Mouse (Mus musculus) lung, adult 2 months (tissue): ENCODE data around the gene Dnaaf3. TPM values are rescaled to one million over a fixed set of nuclear protein-coding genes. Genes with fewer than 3 reads are reported as not detected.
"Not testable (repeated sequence)": the region's sequence is repeated elsewhere in the genome, so short reads cannot be mapped to it uniquely, and the experiment has no call there.

Experiments
- DNase-seq: peaks from one replicate; pipeline ENCODE4 v3.0.0; 2022
- H3K4me1 ChIP-seq: fragments of 200-500 bp; 2 replicates; pipeline ENCODE4 v1.6.1; 2011; ENCODE audit warnings: low read length; ENCODE audit not compliant: control insufficient read depth, insufficient read depth
- H3K4me3 ChIP-seq: fragments of 200-500 bp; replicated peaks from 2 replicates; pipeline ENCODE3; 2011; ENCODE audit warnings: low read depth, mild to moderate bottlenecking, control low read depth, low read length; ENCODE audit errors: extremely low read depth
- CTCF ChIP-seq: fragments of 200-500 bp; IDR thresholded peaks from 2 replicates; pipeline ENCODE4 v1.5.1; 2011; ENCODE audit warnings: mild to moderate bottlenecking, low read length, control low read depth; ENCODE audit not compliant: insufficient read depth
- POLR2A ChIP-seq: fragments of 200-500 bp; IDR thresholded peaks from 2 replicates; pipeline ENCODE4 v1.6.1; 2011; ENCODE audit warnings: low read depth, mild to moderate bottlenecking, control low read depth, low read length, borderline replicate concordance; ENCODE audit errors: extremely low read depth
- WGBS: fragments of 180-500 bp; shearing (Covaris S2); methylation state at CpG from one replicate; pipeline ENCODE4 v1.1.7; 2018; 5-methylcytosine and 5-hydroxymethylcytosine counted together
- polyA plus RNA-seq: library from polyadenylated mRNA; depleted of rRNA; stranded (reverse); fragments of >200 nt; gene quantifications from 2 replicates; pipeline ENCODE4 v1.2.3, GENCODE M21; 2012

The Dnaaf3 gene
- polyA plus RNA-seq, 1 experiment, result 16.1 TPM

- TF ChIP-seq POLR2A, result no peak
- no peak for TF ChIP-seq CTCF
- Histone ChIP-seq H3K4me3 (no peak overlapping the region), H3K4me1 (no peaks in the 10 kb centered on the region)
- WGBS, result 41% methylated on average over 17 of the region's 17 CpGs
- no peak for DNase-seq
Measured at GRCm38 (mm10) chr7:4542013-4542412, 9.8 kb upstream of the Dnaaf3 start.

GRCm38 (mm10) chr7:4541344-4541743 is 9.1 kb upstream of the Dnaaf3 start:
- no peak for DNase-seq
- no peak overlapping the region for H3K4me3 ChIP-seq
- no peak for TF ChIP-seq CTCF
- TF ChIP-seq POLR2A, result no peak
- no peaks in the 10 kb centered on the region for H3K4me1 ChIP-seq
- WGBS, result 57% methylated on average over 5 of the region's 5 CpGs

- H3K4me3 ChIP-seq, result no peak overlapping the region
- no peak for TF ChIP-seq CTCF
- TF ChIP-seq POLR2A, result no peak
- 61% methylated on average over 2 of the region's 2 CpGs for WGBS
- no peak for DNase-seq
- H3K4me1 ChIP-seq, result no peaks in the 10 kb centered on the region
Measured at GRCm38 (mm10) chr7:4539019-4539418, 6.8 kb upstream of the Dnaaf3 start.

- 55% methylated on average over 4 of the region's 4 CpGs for WGBS
- DNase-seq, result no peak
- TF ChIP-seq POLR2A (no peak), CTCF (no peak)
- Histone ChIP-seq H3K4me3 (no peak overlapping the region), H3K4me1 (no peaks in the 10 kb centered on the region)
Measured at GRCm38 (mm10) chr7:4537181-4537580, 4.9 kb upstream of the Dnaaf3 start.

- 93% methylated on average over 4 of the region's 4 CpGs for WGBS
- Histone ChIP-seq H3K4me1 (no peaks in the 10 kb centered on the region), H3K4me3 (no peak overlapping the region)
- DNase-seq, result no peak
- TF ChIP-seq POLR2A (no peak), CTCF (no peak)
Measured at GRCm38 (mm10) chr7:4536369-4536768, 4.1 kb upstream of the Dnaaf3 start.

GRCm38 (mm10) chr7:4530166-4530565 is 2.1 kb downstream of the Dnaaf3 start:
- DNase-seq, H3K4me3 ChIP-seq, H3K4me1 ChIP-seq: not testable (repeated sequence)
- WGBS, result 53% methylated on average over 8 of the region's 8 CpGs

- no peaks in the 10 kb centered on the region for H3K4me1 ChIP-seq
- 62% methylated on average over 18 of the region's 18 CpGs for WGBS
- no peak overlapping the region for H3K4me3 ChIP-seq
- TF ChIP-seq CTCF (no peak), POLR2A (no peak)
- no peak for DNase-seq
Measured at GRCm38 (mm10) chr7:4527302-4527689, 5.0 kb downstream of the Dnaaf3 start.

GRCm38 (mm10) chr7:4526341-4527301 is 5.6 kb downstream of the Dnaaf3 start:
- DNase-seq, result peak; percentile 52
- H3K4me3 ChIP-seq, result peak overlapping the region; percentile 50
- no peaks in the 10 kb centered on the region for H3K4me1 ChIP-seq
- WGBS, result 23% methylated on average over 40 of the region's 40 CpGs
- TF ChIP-seq CTCF (peak; percentile 65), POLR2A (no peak)

GRCm38 (mm10) chr7:4524212-4524922 is 7.9 kb downstream of the Dnaaf3 start, which contains the start of gene Tnni3:
Tnni3 (minus strand) TSS chr7:4524229.
- 61% methylated on average over 15 of the region's 15 CpGs for WGBS
- TF ChIP-seq CTCF, result peak; percentile 80
- H3K4me3 ChIP-seq, H3K4me1 ChIP-seq: not testable (repeated sequence)
- peak; percentile 38 for DNase-seq
